Mouse (Mus musculus): ENCODE data around the gene Dgkg. TPM values are rescaled to one million over a fixed set of nuclear protein-coding genes. Genes with fewer than 3 reads are reported as not detected.

Dgkg gene
- polyA plus RNA-seq, 1 experiment from 2014 or later, result 0.47 TPM

DNA sequence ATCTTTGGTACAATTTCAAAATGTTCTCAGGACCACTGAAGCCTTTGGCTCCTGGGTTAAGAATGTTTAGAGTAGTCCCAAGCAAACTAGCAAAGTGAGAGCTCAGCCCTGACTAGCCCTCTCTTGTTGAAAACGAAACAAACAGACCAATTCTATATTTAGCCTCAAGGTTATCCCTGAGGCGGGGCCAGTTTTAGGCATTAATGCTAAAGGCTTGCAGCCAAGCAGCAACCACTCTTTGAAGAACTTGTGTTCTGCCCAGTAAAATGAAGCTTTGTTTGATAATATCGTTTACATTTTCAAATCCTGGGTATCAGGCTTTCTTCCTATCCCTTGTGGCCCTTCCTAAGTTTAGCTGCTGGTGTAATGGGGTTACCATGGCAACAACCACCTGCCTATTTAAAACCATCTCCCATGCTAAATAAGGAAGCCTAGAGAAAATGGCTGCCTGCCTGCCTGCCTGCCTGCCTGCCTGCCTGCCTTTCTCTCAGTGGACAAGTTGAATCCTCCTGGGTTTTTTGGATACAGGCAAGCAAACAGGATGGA, 111.9 kb downstream of the Dgkg start:
- Histone ChIP-seq H3K4me1 (peaks cover 23% of the 10 kb centered on the region), H3K9ac (no peak overlapping the region), H3K36me3 (no peaks in the 10 kb centered on the region), H3K27ac (replicated peaks) (peak overlapping the region; percentile 48), H3K27me3 (no peaks in the 10 kb centered on the region), H3K9me3 (replicated peaks) (no peaks in the 10 kb centered on the region), H3K4me3 (replicated peaks) (no peak overlapping the region), H3K4me2 (replicated peaks) (no peak overlapping the region)
- 23% methylated on average over 3 of the region's 3 CpGs for WGBS
- ATAC-seq (ENCODE audit: insufficient number of reproducible peaks, low FRiP score, low TSS enrichment, low read depth), result peak; percentile 27; the same call in 1 of the 2 replicates

DNA sequence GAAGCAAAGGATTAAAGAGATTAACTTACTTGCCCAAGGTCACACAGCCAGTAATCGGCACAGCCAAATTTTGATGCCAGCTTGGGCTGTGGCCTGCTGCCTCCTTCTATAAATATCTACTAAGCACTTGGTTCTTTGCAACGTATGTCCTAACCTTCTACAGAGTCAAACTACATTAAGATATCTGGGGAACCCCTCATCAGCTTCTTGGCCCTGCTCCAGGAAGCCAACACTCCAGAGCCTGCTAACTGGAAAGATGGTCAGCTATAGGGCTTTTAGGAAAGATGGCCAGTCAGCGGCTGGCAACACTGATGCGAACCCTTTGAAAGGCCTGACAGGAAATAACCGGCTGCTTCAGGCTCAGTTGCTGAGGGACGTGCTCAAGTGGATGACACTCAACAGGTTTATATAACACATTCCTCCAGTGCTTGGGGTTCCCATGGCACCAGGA, 114.3 kb downstream of the Dgkg start:
- Histone ChIP-seq H3K9ac (no peak overlapping the region), H3K27me3 (no peaks in the 10 kb centered on the region), H3K27ac (replicated peaks) (no peak overlapping the region), H3K4me2 (replicated peaks) (no peak overlapping the region), H3K4me1 (peaks cover 13% of the 10 kb centered on the region), H3K36me3 (no peaks in the 10 kb centered on the region), H3K4me3 (replicated peaks) (no peak overlapping the region), H3K9me3 (replicated peaks) (no peaks in the 10 kb centered on the region)
- no peak for ATAC-seq (ENCODE audit: insufficient number of reproducible peaks, low FRiP score, low TSS enrichment, low read depth)
- 68% methylated on average over 6 of the region's 6 CpGs for WGBS

DNA sequence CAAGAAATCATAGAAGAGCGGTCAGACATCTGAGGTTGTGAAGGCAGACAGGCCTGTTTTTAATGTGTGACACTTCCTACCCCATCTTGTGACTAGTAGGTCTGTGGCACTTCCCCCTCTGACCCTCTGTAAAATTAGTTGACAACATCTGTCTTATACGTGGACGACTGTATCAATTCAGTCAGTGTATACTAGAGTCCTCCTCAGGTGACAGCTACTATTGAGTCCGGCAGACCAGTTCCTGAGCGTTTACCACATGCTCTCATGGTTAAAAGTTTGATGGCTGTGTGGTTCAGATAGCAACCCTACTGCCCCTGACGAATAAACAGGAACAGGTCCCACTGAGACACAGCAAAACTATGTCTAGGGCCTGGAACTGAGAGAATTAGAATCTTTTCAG, 117.7 kb downstream of the Dgkg start:
- no peaks in the 10 kb centered on the region for H3K9me3 ChIP-seq (replicated peaks)
- H3K27me3 ChIP-seq, result no peaks in the 10 kb centered on the region
- H3K9ac ChIP-seq, result no peak overlapping the region
- WGBS, result 68% methylated on average over 6 of the region's 6 CpGs
- no peak overlapping the region for H3K27ac ChIP-seq (replicated peaks)
- ATAC-seq (ENCODE audit: insufficient number of reproducible peaks, low FRiP score, low TSS enrichment, low read depth), result no peak
- H3K36me3 ChIP-seq, result no peaks in the 10 kb centered on the region
- H3K4me1 ChIP-seq, result no peaks in the 10 kb centered on the region
- H3K4me2 ChIP-seq (replicated peaks), result no peak overlapping the region
- H3K4me3 ChIP-seq (replicated peaks), result no peak overlapping the region

DNA sequence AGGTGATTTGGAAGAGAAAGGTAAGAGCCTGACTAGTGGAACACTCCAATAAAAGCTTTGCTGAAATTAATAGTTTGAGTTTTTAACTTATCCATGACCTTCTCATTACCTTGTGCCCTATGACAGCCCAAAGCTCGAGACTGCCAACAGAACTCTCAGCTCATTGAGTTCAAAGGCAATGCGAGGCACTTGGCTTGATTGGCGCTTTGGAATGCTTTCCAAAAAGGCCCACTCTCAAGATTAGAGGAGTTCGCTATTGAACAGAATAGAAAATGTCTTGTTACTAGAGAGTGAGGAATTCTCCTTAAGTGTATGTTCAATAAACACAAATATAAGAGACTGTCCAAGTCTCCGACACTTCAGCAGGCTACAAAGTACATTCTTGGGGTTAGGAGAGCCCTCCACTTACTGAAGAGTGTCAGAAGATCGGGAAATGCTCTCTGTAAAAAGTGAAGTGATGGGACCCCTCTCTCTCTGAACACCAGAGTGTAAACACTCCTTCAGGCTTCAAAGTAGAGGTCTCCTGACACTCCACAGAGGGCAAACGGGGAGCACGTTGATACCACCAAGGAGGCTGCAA, 120.3 kb downstream of the Dgkg start:
- Histone ChIP-seq H3K9ac (no peak overlapping the region), H3K27ac (replicated peaks) (no peak overlapping the region), H3K4me3 (replicated peaks) (no peak overlapping the region), H3K4me1 (no peaks in the 10 kb centered on the region), H3K9me3 (replicated peaks) (no peaks in the 10 kb centered on the region), H3K27me3 (no peaks in the 10 kb centered on the region), H3K4me2 (replicated peaks) (no peak overlapping the region), H3K36me3 (no peaks in the 10 kb centered on the region)
- 68% methylated on average over 8 of the region's 8 CpGs for WGBS
- ATAC-seq (ENCODE audit: insufficient number of reproducible peaks, low FRiP score, low TSS enrichment, low read depth), result no peak

DNA sequence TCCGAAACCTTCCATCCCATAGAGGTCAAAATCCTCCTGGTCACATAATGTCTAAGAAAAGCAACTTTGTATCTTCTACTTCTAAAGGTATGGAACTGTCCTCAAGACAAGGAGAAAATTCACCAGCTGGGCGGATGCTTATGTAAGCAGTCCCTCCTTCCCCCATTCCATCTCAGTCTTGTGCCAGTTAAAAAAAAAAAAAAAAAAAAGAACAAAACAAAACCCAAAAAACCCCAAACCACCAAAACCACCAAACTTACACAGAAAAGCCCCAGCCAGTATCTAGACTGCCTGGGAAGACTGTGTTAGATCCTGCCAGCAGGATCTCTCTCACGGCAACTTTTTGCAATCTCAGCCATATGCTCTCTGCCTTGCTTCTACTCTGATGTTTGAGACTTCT, 123.9 kb downstream of the Dgkg start:
- no peak overlapping the region for H3K4me3 ChIP-seq (replicated peaks)
- ATAC-seq (ENCODE audit: insufficient number of reproducible peaks, low FRiP score, low TSS enrichment, low read depth), result no peak
- H3K27ac ChIP-seq (replicated peaks), result no peak overlapping the region
- no peaks in the 10 kb centered on the region for H3K9me3 ChIP-seq (replicated peaks)
- WGBS, result 78% methylated on average over 3 of the region's 3 CpGs
- no peaks in the 10 kb centered on the region for H3K27me3 ChIP-seq
- H3K4me1 ChIP-seq, result no peaks in the 10 kb centered on the region
- no peak overlapping the region for H3K4me2 ChIP-seq (replicated peaks)
- H3K36me3 ChIP-seq, result no peaks in the 10 kb centered on the region
- no peak overlapping the region for H3K9ac ChIP-seq

DNA sequence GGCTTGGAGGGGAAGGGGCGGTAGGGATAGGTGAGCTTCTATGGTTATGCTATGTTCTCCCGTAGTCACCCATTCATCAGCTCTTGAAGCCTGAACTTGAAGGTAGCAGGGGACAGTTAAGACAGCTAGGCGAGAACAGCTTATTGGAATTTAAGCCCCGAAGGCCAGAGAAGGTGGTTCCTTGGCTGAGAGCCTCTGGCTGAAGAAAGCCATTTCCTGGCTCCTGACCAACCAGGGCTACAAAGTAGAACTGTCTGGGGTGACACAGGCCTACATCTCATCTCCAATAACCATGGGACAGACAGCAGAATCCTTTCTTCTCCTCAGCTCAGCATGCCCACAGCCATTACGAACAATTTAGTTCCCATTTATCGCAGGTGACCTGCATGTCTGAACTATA, 125.2 kb downstream of the Dgkg start:
- Histone ChIP-seq H3K27me3 (no peaks in the 10 kb centered on the region), H3K4me3 (replicated peaks) (no peak overlapping the region), H3K4me1 (no peaks in the 10 kb centered on the region), H3K27ac (replicated peaks) (no peak overlapping the region), H3K4me2 (replicated peaks) (no peak overlapping the region), H3K36me3 (no peaks in the 10 kb centered on the region), H3K9me3 (replicated peaks) (no peaks in the 10 kb centered on the region), H3K9ac (no peak overlapping the region)
- WGBS, result 83% methylated on average over 6 of the region's 6 CpGs
- no peak for ATAC-seq (ENCODE audit: insufficient number of reproducible peaks, low FRiP score, low TSS enrichment, low read depth)

DNA sequence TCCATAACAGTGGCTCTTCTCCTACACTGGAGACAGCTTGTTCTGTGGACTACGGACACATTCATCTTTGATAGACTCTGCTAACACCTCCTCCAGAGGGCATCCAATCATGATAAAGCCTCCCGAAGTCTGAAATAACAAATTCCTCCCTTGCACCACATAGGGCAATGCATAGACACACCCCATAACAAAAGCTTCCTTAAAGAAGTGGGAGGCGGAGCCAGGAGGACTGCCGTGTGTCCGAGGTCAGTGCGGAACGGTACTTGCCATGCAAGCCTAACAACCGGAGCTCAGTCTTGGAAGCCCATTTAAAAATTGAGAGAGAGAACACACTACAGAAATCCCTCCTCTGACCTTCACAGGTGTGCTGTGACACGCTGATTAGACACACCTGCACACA, 126.0 kb downstream of the Dgkg start:
- WGBS, result 71% methylated on average over 9 of the region's 9 CpGs
- no peak for ATAC-seq (ENCODE audit: insufficient number of reproducible peaks, low FRiP score, low TSS enrichment, low read depth)

DNA sequence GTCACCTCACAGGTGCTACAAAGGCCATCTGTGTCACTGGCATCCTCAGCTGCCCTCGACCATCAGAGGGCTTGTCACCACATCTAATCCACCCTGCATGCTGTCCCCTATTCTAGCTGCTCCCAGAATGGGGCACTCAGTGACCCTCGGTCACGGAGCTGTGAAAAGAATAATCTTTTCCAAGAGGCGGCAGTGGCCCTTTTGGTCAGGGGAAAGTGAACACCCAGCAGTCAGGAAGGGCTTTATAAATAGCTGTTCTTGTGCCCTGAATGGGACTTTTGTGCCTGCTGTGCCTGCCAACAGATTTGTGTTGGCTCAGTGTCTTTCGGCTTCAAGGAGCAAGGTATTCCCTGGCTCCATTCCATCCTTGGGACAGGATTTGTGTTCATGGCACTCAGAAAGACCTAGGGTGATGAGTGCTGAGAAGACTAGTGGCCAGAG, 129.5 kb downstream of the Dgkg start:
- Histone ChIP-seq H3K36me3 (no peaks in the 10 kb centered on the region), H3K4me3 (replicated peaks) (no peak overlapping the region), H3K9ac (no peak overlapping the region), H3K4me1 (no peaks in the 10 kb centered on the region), H3K27me3 (no peaks in the 10 kb centered on the region), H3K9me3 (replicated peaks) (no peaks in the 10 kb centered on the region), H3K4me2 (replicated peaks) (no peak overlapping the region), H3K27ac (replicated peaks) (no peak overlapping the region)
- 43% methylated on average over 5 of the region's 5 CpGs for WGBS
- ATAC-seq (ENCODE audit: insufficient number of reproducible peaks, low FRiP score, low TSS enrichment, low read depth), result no peak

More for the DNA sequence above, 126.0 kb downstream of the Dgkg start:
- no peaks in the 10 kb centered on the region for H3K9me3 ChIP-seq (replicated peaks)
- no peak overlapping the region for H3K27ac ChIP-seq (replicated peaks)
- no peak overlapping the region for H3K9ac ChIP-seq
- H3K4me3 ChIP-seq (replicated peaks), result no peak overlapping the region
- no peaks in the 10 kb centered on the region for H3K27me3 ChIP-seq
- no peak overlapping the region for H3K4me2 ChIP-seq (replicated peaks)
- no peaks in the 10 kb centered on the region for H3K4me1 ChIP-seq
- no peaks in the 10 kb centered on the region for H3K36me3 ChIP-seq

DNA sequence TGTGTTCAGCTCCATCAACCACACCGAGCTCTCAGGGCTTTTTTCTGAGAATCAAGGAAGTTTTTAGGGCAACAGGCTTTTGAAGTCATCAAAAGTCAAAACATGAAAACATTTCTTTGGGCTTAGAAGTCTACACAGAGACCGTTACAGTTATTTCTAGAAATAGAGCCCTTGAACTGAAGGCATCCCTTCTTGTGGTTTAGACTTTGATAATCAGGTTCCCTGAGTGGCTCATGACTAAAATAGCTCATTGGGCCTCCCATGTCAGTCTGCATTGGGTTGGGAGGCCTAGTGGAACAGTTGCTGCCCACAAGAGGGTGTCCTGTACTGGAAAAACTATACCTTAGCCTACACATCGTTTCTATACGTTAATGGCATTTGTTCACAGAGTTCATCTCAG, 130.6 kb downstream of the Dgkg start:
- no peak overlapping the region for H3K9ac ChIP-seq
- no peaks in the 10 kb centered on the region for H3K4me1 ChIP-seq
- ATAC-seq (ENCODE audit: insufficient number of reproducible peaks, low FRiP score, low TSS enrichment, low read depth), result no peak
- no peak overlapping the region for H3K4me3 ChIP-seq (replicated peaks)
- H3K4me2 ChIP-seq (replicated peaks), result no peak overlapping the region
- H3K9me3 ChIP-seq (replicated peaks), result no peaks in the 10 kb centered on the region
- 75% methylated on average over 4 of the region's 4 CpGs for WGBS
- no peak overlapping the region for H3K27ac ChIP-seq (replicated peaks)
- H3K27me3 ChIP-seq, result no peaks in the 10 kb centered on the region
- H3K36me3 ChIP-seq, result no peaks in the 10 kb centered on the region

DNA sequence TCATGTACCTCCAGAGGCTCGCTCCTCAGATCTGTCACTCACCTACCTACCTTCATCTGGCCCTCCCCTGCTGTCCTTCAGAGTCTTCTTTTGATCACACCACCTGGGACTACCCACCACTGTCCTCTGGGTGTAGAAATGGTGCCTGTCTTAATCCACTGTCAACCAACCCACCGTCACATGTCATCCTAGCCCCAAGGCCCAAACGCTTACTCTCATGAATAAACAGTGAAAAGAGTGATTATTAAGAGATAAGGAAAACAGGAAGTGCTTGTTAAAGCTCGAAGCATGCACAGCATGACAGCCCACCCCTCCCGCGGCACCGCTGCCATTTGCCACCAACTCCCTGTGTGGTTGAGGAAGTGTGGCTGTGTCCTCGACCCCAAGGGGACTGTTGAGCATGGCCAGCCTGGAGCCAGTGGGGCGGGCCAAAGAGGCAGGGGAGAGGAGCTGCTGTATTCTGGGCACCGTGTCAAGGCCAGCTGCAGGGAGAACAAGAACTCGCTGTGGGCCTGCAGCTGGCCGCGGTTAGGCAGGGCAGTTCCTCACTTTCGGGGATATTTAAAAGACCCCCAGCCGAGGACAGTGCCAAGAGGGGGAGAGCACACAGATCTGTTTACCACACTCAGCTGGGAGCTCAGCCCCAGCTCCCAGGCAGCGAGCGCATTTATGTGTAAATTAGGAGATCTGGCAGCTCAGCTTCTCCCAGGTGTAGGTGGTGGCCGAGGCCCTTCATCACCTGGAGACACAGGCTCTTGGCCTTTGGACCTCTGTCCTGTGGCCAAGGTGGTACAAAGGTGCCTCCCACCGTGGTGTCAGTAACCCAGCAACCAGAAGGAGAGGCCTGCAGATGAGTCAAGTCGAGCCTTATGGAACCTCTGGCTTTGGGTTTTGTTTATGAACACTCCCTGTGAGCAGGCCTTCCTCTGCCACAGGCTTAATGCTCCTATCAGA, 139.3 kb downstream of the Dgkg start:
- peak overlapping the region; percentile 13; the same call in 1 of the 2 replicates for H3K4me2 ChIP-seq (replicated peaks)
- H3K27ac ChIP-seq (replicated peaks), result 0 out of 2 replicates have a peak overlapping the region, but pooled peaks have one; percentile 34
- H3K4me3 ChIP-seq (replicated peaks), result no peak overlapping the region
- H3K9ac ChIP-seq, result no peak overlapping the region
- peaks cover 16% of the 10 kb centered on the region for H3K4me1 ChIP-seq
- H3K36me3 ChIP-seq, result no peaks in the 10 kb centered on the region
- H3K9me3 ChIP-seq (replicated peaks), result no peaks in the 10 kb centered on the region
- peak; percentile 77 for ATAC-seq (ENCODE audit: insufficient number of reproducible peaks, low FRiP score, low TSS enrichment, low read depth)
- H3K27me3 ChIP-seq, result no peaks in the 10 kb centered on the region
- WGBS, result 12% methylated on average over 20 of the region's 20 CpGs

DNA sequence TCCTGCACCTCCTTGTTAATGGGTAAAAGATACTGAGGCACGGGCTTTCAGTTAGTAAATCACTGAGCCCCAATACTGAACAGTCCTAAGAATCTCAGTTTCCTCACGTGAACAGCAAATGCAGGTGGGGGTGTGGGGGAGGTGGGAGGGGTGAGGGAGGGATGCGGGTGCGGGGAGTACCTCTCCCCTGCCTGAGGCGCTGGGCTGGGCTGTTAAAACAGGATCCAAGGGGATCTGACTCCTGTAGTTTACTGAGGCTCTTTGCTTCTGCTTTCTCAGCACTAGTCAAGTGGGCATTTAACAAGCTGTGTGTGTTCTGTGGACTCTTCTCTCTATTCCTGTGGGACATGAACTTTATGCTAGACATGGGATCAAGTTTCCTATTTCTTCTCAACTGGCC, 141.5 kb downstream of the Dgkg start:
- Histone ChIP-seq H3K36me3 (no peaks in the 10 kb centered on the region), H3K9me3 (replicated peaks) (no peaks in the 10 kb centered on the region), H3K4me3 (replicated peaks) (no peak overlapping the region), H3K4me2 (replicated peaks) (no peak overlapping the region), H3K27ac (replicated peaks) (no peak overlapping the region), H3K4me1 (peaks cover 16% of the 10 kb centered on the region), H3K9ac (no peak overlapping the region), H3K27me3 (no peaks in the 10 kb centered on the region)
- ATAC-seq (ENCODE audit: insufficient number of reproducible peaks, low FRiP score, low TSS enrichment, low read depth), result no peak
- 14% methylated on average over 5 of the region's 5 CpGs for WGBS

Measured in embryonic facial prominence, embryonic 15.5 days (tissue).